Mouse (Mus musculus): ENCODE data around the gene Prkce. TPM values are rescaled to one million over a fixed set of nuclear protein-coding genes. Genes with fewer than 3 reads are reported as not detected.

Gene Prkce
- polyA plus RNA-seq, 1 experiment from 2014 or later = 6.3 TPM

DNA sequence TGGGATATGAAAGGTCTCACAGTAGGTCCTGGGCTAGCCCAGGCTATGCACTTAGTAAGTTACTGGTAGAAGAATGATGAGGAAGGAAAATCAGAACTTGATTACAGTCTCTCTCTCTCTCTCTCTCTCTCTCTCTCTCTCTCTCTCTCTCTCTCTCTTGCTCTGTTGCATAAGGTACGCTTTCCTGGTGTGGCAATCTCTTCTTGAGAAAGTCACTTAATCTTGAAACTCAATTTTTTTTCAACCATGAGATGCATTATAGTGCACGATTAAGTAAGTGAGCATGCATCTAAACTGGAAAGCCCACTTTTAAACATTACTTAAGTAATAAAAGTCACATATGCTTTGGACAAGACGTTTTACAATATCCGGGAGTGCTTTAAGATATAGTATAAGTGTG lies 285.3 kb downstream of the Prkce start:
- Histone ChIP-seq H3K36me3 (no peaks in the 10 kb centered on the region), H3K27ac (no peak overlapping the region), H3K4me1 (no peaks in the 10 kb centered on the region), H3K9ac (no peak overlapping the region), H3K9me3 (no peaks in the 10 kb centered on the region), H3K27me3 (replicated peaks) (no peaks in the 10 kb centered on the region), H3K4me3 (replicated peaks) (no peak overlapping the region), H3K4me2 (no peak overlapping the region)
- WGBS = 76% methylated on average over 4 of the region's 4 CpGs
- no peak for ATAC-seq (ENCODE audit: insufficient read depth, low FRiP score, low read depth)

DNA sequence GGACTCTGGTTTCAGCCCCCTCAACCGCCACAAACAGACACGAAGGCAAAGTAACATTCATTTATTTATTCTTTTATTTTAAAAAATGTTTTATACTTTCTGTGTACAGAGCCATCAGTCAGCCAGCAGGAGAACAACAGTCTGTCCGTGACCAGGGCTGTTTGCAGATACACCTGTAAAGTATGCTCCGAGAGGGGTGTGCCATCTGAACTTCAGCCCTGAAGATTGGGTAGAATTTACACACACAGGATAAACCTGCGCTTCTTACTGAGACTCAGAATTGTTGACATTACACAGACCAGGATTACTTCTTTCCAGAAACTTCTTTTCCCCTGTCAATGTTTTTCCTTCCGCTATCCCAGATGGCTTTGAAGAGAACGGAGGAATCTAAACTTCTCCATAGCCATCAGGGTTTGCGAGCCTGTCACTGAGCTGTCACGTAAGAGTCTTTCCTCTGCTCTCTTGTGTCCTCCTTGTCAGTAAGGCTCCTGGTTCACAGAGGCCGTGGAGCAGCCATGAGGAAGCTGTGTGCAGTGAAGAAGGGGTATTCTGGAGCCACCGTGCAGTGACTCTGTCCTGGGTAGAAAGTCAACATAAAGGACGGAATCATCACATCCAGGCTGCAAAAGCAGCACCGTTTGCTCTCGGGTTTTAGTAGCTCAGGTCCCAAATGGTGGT lies 286.2 kb downstream of the Prkce start:
- no peaks in the 10 kb centered on the region for H3K4me1 ChIP-seq
- H3K9ac ChIP-seq = no peak overlapping the region
- 59% methylated on average over 14 of the region's 14 CpGs for WGBS
- H3K9me3 ChIP-seq = no peaks in the 10 kb centered on the region
- ATAC-seq (ENCODE audit: insufficient read depth, low FRiP score, low read depth) = no peak
- H3K36me3 ChIP-seq = no peaks in the 10 kb centered on the region
- no peaks in the 10 kb centered on the region for H3K27me3 ChIP-seq (replicated peaks)
- H3K4me3 ChIP-seq (replicated peaks) = no peak overlapping the region
- no peak overlapping the region for H3K27ac ChIP-seq
- no peak overlapping the region for H3K4me2 ChIP-seq

DNA sequence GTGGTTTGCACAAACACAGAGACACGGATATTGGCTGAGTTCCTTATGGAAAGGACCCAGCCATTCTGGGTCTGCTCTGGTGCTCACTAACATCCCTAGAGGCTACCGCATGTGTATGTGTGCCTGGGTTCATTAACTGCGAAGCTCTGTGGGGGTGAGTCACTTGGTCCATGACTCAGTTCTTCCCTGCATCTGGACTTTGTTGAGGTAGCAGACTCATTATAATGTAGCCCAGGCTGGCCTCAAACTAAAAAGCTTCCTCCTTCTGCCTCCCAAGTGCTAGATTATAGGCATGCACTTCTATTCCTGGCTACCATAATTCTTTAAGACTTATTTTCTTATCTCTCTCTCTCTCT lies 286.7 kb downstream of the Prkce start:
- no peak overlapping the region for H3K27ac ChIP-seq
- no peaks in the 10 kb centered on the region for H3K27me3 ChIP-seq (replicated peaks)
- H3K4me3 ChIP-seq (replicated peaks) = no peak overlapping the region
- ATAC-seq (ENCODE audit: insufficient read depth, low FRiP score, low read depth) = no peak
- H3K36me3 ChIP-seq = no peaks in the 10 kb centered on the region
- 80% methylated on average over 3 of the region's 3 CpGs for WGBS
- no peaks in the 10 kb centered on the region for H3K4me1 ChIP-seq
- H3K4me2 ChIP-seq = no peak overlapping the region
- H3K9me3 ChIP-seq = no peaks in the 10 kb centered on the region
- no peak overlapping the region for H3K9ac ChIP-seq

DNA sequence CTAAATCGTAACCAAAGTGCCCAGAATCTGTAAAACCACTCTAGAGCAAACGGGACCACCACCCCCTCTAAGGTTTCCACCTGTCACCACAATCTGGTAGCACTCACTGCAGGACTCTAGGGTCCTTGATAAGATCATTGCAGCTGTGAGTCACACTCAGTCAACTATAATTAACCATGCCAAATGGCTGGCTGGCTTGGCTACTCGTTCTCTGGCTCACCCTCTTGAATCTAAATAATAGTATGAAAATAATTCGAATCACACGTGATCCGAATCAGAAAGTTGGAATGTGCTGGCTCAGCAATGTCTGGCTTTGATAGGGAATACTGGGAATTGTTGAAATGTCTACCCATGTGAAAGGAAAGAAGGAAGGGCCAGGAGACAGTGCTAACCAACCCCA lies 288.9 kb downstream of the Prkce start:
- ATAC-seq (ENCODE audit: insufficient read depth, low FRiP score, low read depth) = no peak

DNA sequence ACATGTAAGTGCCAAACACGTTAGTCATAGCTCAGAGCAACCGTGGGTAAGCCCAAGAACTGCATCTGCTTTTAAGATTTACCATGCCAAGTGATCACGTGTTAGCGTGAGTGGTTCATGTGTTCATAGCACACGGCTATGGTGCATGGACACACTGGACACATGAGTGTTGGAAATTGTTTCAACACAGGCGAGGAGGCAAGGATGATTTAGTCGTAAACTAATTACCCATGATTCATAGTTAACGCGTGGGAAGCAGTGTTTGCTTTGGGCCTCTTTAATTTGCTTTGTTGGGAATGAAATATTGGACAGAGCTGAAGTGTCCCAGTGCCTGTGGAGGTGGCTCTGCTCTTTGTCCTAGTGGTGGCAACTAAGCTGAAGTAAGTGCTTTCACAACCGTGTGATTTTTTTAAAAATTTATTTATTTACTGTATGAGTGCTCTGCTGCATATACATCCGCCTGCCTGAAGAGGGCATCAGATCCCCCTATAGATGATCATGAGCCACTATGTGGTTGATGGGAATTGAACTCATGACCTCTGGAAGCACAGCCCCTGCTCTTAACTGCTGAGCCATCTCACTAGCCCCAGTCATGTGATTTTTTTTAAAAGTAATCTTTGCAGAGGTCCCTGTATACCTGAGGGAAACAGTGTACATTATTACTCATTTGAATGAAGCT lies 290.9 kb downstream of the Prkce start:
- no peak overlapping the region for H3K27ac ChIP-seq
- H3K9me3 ChIP-seq = no peaks in the 10 kb centered on the region
- ATAC-seq (ENCODE audit: insufficient read depth, low FRiP score, low read depth) = no peak
- no peaks in the 10 kb centered on the region for H3K27me3 ChIP-seq (replicated peaks)
- H3K4me2 ChIP-seq = no peak overlapping the region
- H3K36me3 ChIP-seq = no peaks in the 10 kb centered on the region
- 76% methylated on average over 11 of the region's 11 CpGs for WGBS
- H3K4me1 ChIP-seq = no peaks in the 10 kb centered on the region
- no peak overlapping the region for H3K4me3 ChIP-seq (replicated peaks)
- no peak overlapping the region for H3K9ac ChIP-seq

More for the DNA sequence above, 288.9 kb downstream of the Prkce start:
- WGBS = 77% methylated on average over 6 of the region's 6 CpGs
- Histone ChIP-seq H3K27me3 (replicated peaks) (no peaks in the 10 kb centered on the region), H3K9ac (no peak overlapping the region), H3K4me3 (replicated peaks) (no peak overlapping the region), H3K36me3 (no peaks in the 10 kb centered on the region), H3K9me3 (no peaks in the 10 kb centered on the region), H3K4me1 (no peaks in the 10 kb centered on the region), H3K4me2 (no peak overlapping the region), H3K27ac (no peak overlapping the region)

DNA sequence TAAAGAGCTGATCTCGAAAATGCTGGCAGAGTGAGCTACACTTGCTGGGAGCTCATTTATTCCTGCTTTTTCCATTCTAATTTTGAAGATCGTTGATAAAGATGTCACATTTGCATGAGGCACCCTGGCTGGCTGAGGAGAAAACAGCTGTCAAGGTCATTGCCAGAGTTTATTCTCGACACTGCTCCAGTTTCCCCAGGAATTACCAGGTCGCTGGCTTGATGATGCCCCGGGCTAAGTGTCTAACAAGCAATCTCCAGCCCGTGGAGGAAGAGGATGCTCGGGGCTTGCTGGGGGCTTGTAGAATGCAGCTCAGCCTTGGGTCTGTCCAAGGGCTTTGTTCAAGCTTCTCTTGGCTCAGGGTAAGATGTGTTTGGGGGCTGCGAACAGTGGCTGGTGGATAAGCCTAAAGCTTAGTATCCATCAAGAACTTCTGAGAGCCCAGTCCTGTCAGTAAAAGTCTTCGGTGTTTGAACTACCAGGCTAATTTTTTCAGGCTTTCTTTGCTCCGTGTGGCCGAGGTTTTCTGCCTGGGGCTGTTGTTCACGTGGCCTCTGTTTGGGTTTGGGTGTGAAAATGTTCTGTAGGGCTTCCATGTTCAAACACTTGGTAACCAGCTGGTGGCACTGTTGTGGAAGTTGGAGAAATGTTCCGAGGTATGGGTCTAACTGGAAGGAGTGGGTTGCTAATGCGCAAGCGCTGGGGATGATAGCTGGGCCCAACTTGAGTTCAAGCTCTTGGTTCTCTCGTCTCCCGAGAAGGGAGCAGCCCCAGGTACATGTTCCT lies 293.3 kb downstream of the Prkce start:
- H3K27ac ChIP-seq = no peak overlapping the region
- ATAC-seq (ENCODE audit: insufficient read depth, low FRiP score, low read depth) = no peak
- H3K9ac ChIP-seq = no peak overlapping the region
- no peak overlapping the region for H3K4me2 ChIP-seq
- peaks cover 5% of the 10 kb centered on the region; the same call in 1 of the 2 replicates for H3K4me1 ChIP-seq
- WGBS = 74% methylated on average over 17 of the region's 17 CpGs
- no peaks in the 10 kb centered on the region for H3K36me3 ChIP-seq
- H3K4me3 ChIP-seq (replicated peaks) = no peak overlapping the region
- no peaks in the 10 kb centered on the region for H3K9me3 ChIP-seq
- H3K27me3 ChIP-seq (replicated peaks) = no peaks in the 10 kb centered on the region

DNA sequence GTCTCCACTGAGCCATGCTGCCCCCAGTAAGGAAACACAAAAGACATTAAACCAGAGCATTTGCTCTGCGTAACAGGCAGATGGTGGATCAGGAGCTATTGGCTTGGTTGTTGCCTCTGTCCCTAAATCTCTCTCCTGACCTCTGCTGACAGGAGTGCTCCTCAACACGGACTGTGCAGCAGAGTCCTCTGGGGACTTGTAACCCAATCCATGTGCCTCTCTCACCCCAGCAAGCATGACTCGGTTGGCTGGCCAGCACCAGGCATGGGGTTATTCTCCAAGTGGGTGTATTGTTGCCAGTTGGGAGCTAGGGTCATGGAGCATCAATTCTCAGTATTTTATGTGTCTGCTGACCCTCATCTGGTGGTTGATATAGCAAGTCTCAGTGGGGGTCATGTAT lies 295.8 kb downstream of the Prkce start:
- no peak for ATAC-seq (ENCODE audit: insufficient read depth, low FRiP score, low read depth)
- no peaks in the 10 kb centered on the region for H3K9me3 ChIP-seq
- 53% methylated on average over 3 of the region's 3 CpGs for WGBS
- no peak overlapping the region for H3K9ac ChIP-seq
- H3K4me1 ChIP-seq = peaks cover 17% of the 10 kb centered on the region
- no peak overlapping the region for H3K4me2 ChIP-seq
- no peak overlapping the region for H3K4me3 ChIP-seq (replicated peaks)
- H3K27me3 ChIP-seq (replicated peaks) = no peaks in the 10 kb centered on the region
- H3K27ac ChIP-seq = no peak overlapping the region
- H3K36me3 ChIP-seq = no peaks in the 10 kb centered on the region

DNA sequence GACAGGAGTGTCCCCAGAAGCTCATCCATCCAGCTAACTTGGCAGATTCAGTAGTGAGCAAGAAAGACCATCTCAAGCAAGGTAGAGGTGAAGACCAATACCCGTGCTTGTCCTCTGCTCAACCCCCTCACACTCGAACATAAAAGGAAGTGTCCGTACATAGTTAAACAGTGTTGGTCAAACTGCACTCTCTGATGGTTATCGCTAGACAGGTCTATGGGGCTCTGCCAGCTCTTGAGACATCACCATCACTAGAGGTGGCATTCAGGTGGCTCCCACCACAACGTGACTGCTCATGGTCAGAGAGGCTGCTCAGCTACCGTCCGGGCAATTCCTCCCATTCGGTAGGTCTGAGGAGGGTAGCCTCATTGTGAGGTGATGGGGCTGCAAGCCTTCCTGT lies 296.6 kb downstream of the Prkce start:
- no peak overlapping the region for H3K4me3 ChIP-seq (replicated peaks)
- H3K27ac ChIP-seq = no peak overlapping the region
- no peak for ATAC-seq (ENCODE audit: insufficient read depth, low FRiP score, low read depth)
- no peaks in the 10 kb centered on the region for H3K36me3 ChIP-seq
- no peak overlapping the region for H3K4me2 ChIP-seq
- WGBS = 84% methylated on average over 8 of the region's 8 CpGs
- no peaks in the 10 kb centered on the region for H3K9me3 ChIP-seq
- no peak overlapping the region for H3K9ac ChIP-seq
- H3K4me1 ChIP-seq = peaks cover 22% of the 10 kb centered on the region
- no peaks in the 10 kb centered on the region for H3K27me3 ChIP-seq (replicated peaks)

DNA sequence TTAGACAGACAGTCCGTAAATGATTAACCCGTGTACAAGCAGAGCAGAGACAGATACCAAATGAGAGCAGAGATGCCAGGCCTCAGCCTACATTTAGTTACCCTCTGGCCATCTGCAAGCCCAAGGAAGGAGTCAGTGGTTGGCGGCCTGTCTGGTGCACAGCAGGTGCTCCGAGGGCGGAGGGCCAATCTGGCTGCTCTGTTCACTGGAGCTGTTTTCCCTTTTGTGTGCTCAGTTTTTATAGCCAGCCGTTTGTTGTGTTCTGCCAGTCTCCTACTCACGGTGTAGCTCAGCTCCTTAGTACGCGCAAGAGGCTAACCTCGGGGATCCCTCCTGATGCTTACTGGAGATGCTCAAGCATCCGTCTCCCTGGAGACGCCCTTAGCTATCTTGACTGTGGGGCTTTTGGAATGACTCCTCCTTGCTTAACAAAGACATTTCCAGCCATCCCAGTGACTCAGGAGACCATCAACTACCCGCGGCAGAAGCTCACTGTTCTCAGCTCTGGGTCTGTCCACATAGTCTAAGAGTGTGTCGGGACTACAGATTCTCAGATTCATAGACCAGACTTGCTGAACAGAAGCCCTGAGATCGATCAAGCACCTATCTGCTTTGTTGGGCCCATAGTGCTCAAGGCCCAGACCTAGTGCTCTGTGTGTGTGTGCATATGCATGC lies 297.2 kb downstream of the Prkce start:
- ATAC-seq (ENCODE audit: insufficient read depth, low FRiP score, low read depth) = no peak
- peaks cover 22% of the 10 kb centered on the region for H3K4me1 ChIP-seq
- H3K27ac ChIP-seq = no peak overlapping the region
- H3K9me3 ChIP-seq = no peaks in the 10 kb centered on the region
- no peak overlapping the region for H3K4me3 ChIP-seq (replicated peaks)
- no peak overlapping the region for H3K9ac ChIP-seq
- no peaks in the 10 kb centered on the region for H3K27me3 ChIP-seq (replicated peaks)
- H3K4me2 ChIP-seq = no peak overlapping the region
- no peaks in the 10 kb centered on the region for H3K36me3 ChIP-seq
- WGBS = 73% methylated on average over 16 of the region's 16 CpGs

DNA sequence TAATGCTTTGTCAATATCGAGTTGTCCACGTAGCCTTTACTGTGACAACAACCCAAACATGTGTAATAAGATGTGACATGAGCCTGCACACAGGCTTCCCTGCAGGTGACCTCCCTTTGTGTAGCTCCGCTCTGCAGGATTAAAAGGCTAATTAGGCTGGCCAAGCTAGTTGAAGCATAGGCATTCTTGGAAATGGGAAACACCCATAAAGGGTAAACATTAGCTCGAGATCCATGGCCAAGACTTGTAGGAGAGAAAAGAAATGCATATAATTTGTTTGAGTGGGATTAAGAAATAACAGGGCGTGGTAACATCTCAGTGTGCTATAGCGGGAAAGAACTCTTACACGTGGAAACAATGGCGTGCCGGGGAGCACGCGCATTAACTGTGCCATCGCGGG lies 298.3 kb downstream of the Prkce start:
- no peak overlapping the region for H3K4me3 ChIP-seq (replicated peaks)
- H3K36me3 ChIP-seq = no peaks in the 10 kb centered on the region
- 77% methylated on average over 13 of the region's 13 CpGs for WGBS
- H3K4me2 ChIP-seq = no peak overlapping the region
- no peak overlapping the region for H3K9ac ChIP-seq
- peaks cover 22% of the 10 kb centered on the region for H3K4me1 ChIP-seq
- ATAC-seq (ENCODE audit: insufficient read depth, low FRiP score, low read depth) = no peak; the same call in 1 of the 2 replicates
- H3K9me3 ChIP-seq = no peaks in the 10 kb centered on the region
- no peaks in the 10 kb centered on the region for H3K27me3 ChIP-seq (replicated peaks)
- H3K27ac ChIP-seq = no peak overlapping the region

DNA sequence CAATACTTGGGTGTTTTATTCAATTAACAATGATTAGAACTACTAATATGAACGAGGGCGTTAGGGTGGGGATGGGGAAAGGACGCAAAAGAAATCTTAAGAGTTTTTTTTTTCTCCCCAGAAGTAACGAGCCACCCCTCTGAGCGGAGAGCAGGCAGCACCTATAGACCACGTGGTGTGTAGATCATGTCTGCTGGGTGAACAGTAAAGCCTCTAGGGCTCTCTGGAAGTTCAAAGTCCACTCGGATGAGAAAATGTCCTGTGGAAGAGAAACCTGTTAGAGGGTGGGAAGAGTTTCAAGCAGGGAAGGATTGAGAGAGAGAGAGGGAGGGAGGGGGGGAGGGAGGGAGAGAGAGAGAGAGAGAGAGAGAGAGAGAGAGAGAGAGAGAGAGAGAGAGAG lies 298.8 kb downstream of the Prkce start:
- Histone ChIP-seq H3K4me2 (no peak overlapping the region), H3K27ac (no peak overlapping the region)
- no peak for ATAC-seq (ENCODE audit: insufficient read depth, low FRiP score, low read depth)

DNA sequence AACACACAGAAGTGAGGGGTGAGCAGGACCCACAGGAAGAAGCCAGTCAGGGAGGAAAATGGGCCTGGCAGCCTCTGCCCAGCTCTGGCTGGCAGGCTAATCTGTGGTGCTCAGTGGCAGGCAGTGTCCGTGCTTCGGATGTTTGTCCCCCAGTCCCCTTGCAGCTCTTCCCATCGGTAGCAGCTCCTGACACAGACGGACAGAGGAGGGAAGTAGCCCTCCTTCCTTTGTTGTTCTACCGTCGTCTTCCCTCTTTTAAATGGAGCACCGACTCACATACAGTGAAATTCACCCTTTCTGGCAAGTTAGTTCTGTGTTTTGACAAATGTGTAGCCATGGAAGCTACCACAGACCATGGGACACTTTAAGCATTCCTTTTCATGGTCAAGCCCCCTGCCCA lies 299.3 kb downstream of the Prkce start:
- no peaks in the 10 kb centered on the region for H3K27me3 ChIP-seq (replicated peaks)
- ATAC-seq (ENCODE audit: insufficient read depth, low FRiP score, low read depth) = no peak
- 47% methylated on average over 7 of the region's 7 CpGs for WGBS
- peaks cover 22% of the 10 kb centered on the region for H3K4me1 ChIP-seq
- H3K4me3 ChIP-seq (replicated peaks) = no peak overlapping the region
- no peaks in the 10 kb centered on the region for H3K9me3 ChIP-seq
- H3K9ac ChIP-seq = no peak overlapping the region
- no peak overlapping the region for H3K4me2 ChIP-seq
- H3K27ac ChIP-seq = no peak overlapping the region
- H3K36me3 ChIP-seq = no peaks in the 10 kb centered on the region

More for the DNA sequence above, 298.8 kb downstream of the Prkce start:
- Histone ChIP-seq H3K9me3 (no peaks in the 10 kb centered on the region), H3K27me3 (replicated peaks) (no peaks in the 10 kb centered on the region), H3K4me1 (peaks cover 22% of the 10 kb centered on the region), H3K9ac (no peak overlapping the region), H3K4me3 (replicated peaks) (no peak overlapping the region), H3K36me3 (no peaks in the 10 kb centered on the region)
- 75% methylated on average over 7 of the region's 7 CpGs for WGBS

Data from stomach, embryonic 15.5 days (tissue).